Mouse (Mus musculus): Measurements from ENCODE around the gene Flnb.

DNA sequence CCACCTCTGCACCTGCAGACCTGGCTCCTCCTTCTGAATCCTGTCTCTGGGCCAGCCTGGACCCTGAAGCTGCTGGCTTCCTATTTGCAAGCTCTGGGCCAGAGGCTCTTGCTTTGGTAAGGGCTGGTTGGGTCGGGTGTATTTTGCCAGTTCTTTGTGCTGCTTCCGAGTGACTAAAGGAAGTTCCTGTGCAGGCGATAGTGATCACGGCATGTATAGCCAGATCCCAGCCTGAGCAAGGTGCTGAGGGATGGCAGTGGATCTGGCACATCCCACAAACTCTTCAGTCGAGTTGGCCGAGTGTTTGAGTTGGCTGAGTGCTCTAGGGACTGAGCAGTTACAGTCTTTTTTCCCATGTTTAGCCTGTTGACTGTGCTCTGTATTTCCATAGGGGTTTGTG is 68.3 kb downstream of the Flnb start:
- TF ChIP-seq CTCF (IDR thresholded peaks at IDR 0.05; ENCODE audit: low read depth, low read length) = no peak
- TF ChIP-seq GATA1 (IDR thresholded peaks at IDR 0.05; ENCODE audit: borderline replicate concordance, low read length) = no peak
- TF ChIP-seq TAL1 (conservative IDR thresholded peaks at IDR 0.05; ENCODE audit: low read depth, low read length) = no peak
- TF ChIP-seq POLR2AphosphoS5 (IDR thresholded peaks at IDR 0.05; ENCODE audit: insufficient replicate concordance, low read depth, low read length) = no peak

All from G1E (cell line).